Mouse (Mus musculus): ENCODE data around the gene Fgd2.
A peak's percentile ranks its signal among the peaks of the same experiment; 100 is the strongest.
"Not testable (repeated sequence)": the region's sequence is repeated elsewhere in the genome, so short reads cannot be mapped to it uniquely, and the experiment has no call there.

The Fgd2 gene

GRCm38 (mm10) chr17:29361982-29362691 lies 1.4 kb downstream of the Fgd2 start:
- no peak for DNase-seq (ENCODE audit: low spot score in 2 of 2)

GRCm38 (mm10) chr17:29363109-29363508 lies 2.4 kb downstream of the Fgd2 start:
- DNase-seq (ENCODE audit: low spot score in 2 of 2), result no peak

GRCm38 (mm10) chr17:29365105-29365621 lies 4.4 kb downstream of the Fgd2 start:
- no peak for DNase-seq (ENCODE audit: low spot score in 2 of 2)

- no peak for DNase-seq (ENCODE audit: low spot score in 2 of 2)
Measured at GRCm38 (mm10) chr17:29368726-29369125, 8.0 kb downstream of the Fgd2 start.

- DNase-seq (ENCODE audit: low spot score in 2 of 2), result peak; percentile 90 to 95
Measured at GRCm38 (mm10) chr17:29370984-29371723, 10.4 kb downstream of the Fgd2 start.

GRCm38 (mm10) chr17:29375871-29376270 lies 15.2 kb downstream of the Fgd2 start:
- DNase-seq (ENCODE audit: low spot score in 2 of 2), result no peak

- DNase-seq (ENCODE audit: low spot score in 2 of 2), result no peak
Measured at GRCm38 (mm10) chr17:29378056-29378455, 17.3 kb downstream of the Fgd2 start.

GRCm38 (mm10) chr17:29380241-29380640 lies 19.5 kb downstream of the Fgd2 start:
- no peak for DNase-seq (ENCODE audit: low spot score in 2 of 2)

GRCm38 (mm10) chr17:29381472-29381871 lies 20.8 kb downstream of the Fgd2 start:
- peak in 1 of 2 experiments; percentile 32 for DNase-seq (ENCODE audit: low spot score in 2 of 2)

GRCm38 (mm10) chr17:29382417-29382816 lies 21.7 kb downstream of the Fgd2 start:
- no peak for DNase-seq (ENCODE audit: low spot score in 2 of 2)

- no peak for DNase-seq (ENCODE audit: low spot score in 2 of 2)
Measured at GRCm38 (mm10) chr17:29383923-29384322, 23.2 kb downstream of the Fgd2 start.

GRCm38 (mm10) chr17:29384850-29385438 lies 24.2 kb downstream of the Fgd2 start:
- DNase-seq (ENCODE audit: low spot score in 2 of 2), result no peak

GRCm38 (mm10) chr17:29385746-29386145 lies 25.0 kb downstream of the Fgd2 start:
- DNase-seq (ENCODE audit: low spot score in 2 of 2), result no peak

- no peak for DNase-seq (ENCODE audit: low spot score in 2 of 2)
Measured at GRCm38 (mm10) chr17:29388978-29389377, 28.3 kb downstream of the Fgd2 start.

- no peak for DNase-seq (ENCODE audit: low spot score in 2 of 2)
Measured at GRCm38 (mm10) chr17:29391280-29391679, 30.6 kb downstream of the Fgd2 start.

GRCm38 (mm10) chr17:29393335-29394089 lies 32.8 kb downstream of the Fgd2 start:
- no peak for DNase-seq (ENCODE audit: low spot score in 2 of 2)

- no peak for DNase-seq (ENCODE audit: low spot score in 2 of 2)
Measured at GRCm38 (mm10) chr17:29394106-29394760, 33.5 kb downstream of the Fgd2 start.

GRCm38 (mm10) chr17:29394761-29395160 lies 34.0 kb downstream of the Fgd2 start:
- not testable (repeated sequence) for DNase-seq (ENCODE audit: low spot score in 2 of 2)

- DNase-seq (ENCODE audit: low spot score in 2 of 2), result no peak
Measured at GRCm38 (mm10) chr17:29395381-29395780, 34.7 kb downstream of the Fgd2 start.

GRCm38 (mm10) chr17:29396056-29396799 lies 35.5 kb downstream of the Fgd2 start:
- no peak for DNase-seq (ENCODE audit: low spot score in 2 of 2)

All from frontal cortex, postnatal 36 days (tissue).